Mouse (Mus musculus): ENCODE results near the gene Agbl1. TPM values are rescaled to one million over a fixed set of nuclear protein-coding genes. Genes with fewer than 3 reads are reported as not detected.

Agbl1 gene
- polyA plus RNA-seq, 1 experiment from 2014 or later = not detected

DNA sequence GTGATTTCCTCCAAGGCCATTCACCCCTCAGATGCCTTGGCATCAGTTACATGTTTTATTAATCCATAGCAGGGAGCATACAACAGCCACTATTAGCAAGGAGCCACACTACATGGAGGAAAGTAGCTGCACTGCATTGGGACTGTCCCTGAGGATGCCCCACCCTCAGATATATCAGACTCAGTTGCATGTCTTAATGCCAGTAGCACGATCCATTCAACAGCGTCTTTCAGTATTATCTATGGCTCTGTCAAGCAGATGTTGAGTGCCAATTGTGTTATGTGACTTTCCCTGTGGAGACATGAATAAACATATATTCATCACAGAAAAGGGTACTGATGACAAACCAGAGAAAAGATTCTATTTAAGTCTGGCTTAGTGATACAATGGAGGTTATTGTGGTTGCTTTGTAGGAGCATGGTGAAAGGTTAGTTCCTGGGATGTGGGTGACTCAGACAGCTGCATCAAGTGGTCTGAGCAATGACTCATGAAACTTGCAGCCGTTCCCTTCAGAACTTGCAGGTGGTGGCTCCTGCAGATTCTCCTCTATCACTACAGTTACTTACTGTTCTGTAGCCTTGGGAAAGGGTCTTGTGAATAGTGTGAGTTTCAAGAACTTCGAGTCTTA lies 178.4 kb downstream of the Agbl1 start:
- H3K36me3 ChIP-seq = no peaks in the 10 kb centered on the region
- H3K4me1 ChIP-seq = no peaks in the 10 kb centered on the region
- H3K9me3 ChIP-seq (replicated peaks) = no peaks in the 10 kb centered on the region
- no peaks in the 10 kb centered on the region for H3K27me3 ChIP-seq (ENCODE audit: low read depth, poor library complexity, severe bottlenecking)
- DNase-seq (ENCODE audit: low spot score) = no peak
- H3K27ac ChIP-seq = no peak overlapping the region
- no peak overlapping the region for H3K4me3 ChIP-seq
- 95% methylated on average over 4 of the region's 4 CpGs for WGBS

- H3K36me3 ChIP-seq = no peaks in the 10 kb centered on the region
- H3K27me3 ChIP-seq (ENCODE audit: low read depth, poor library complexity, severe bottlenecking) = no peaks in the 10 kb centered on the region
- H3K4me3 ChIP-seq = no peak overlapping the region
- no peaks in the 10 kb centered on the region for H3K9me3 ChIP-seq (replicated peaks)
- 88% methylated on average over 10 of the region's 10 CpGs for WGBS
- no peaks in the 10 kb centered on the region for H3K4me1 ChIP-seq
- no peak overlapping the region for H3K27ac ChIP-seq
- DNase-seq (ENCODE audit: low spot score) = no peak
These were observed 179.3 kb downstream of the Agbl1 start for GRCm38 (mm10) chr7:76409020-76409419.

GRCm38 (mm10) chr7:76410403-76411180 lies 180.9 kb downstream of the Agbl1 start:
- H3K27me3 ChIP-seq (ENCODE audit: low read depth, poor library complexity, severe bottlenecking) = no peaks in the 10 kb centered on the region
- no peaks in the 10 kb centered on the region for H3K9me3 ChIP-seq (replicated peaks)
- no peak overlapping the region for H3K4me3 ChIP-seq

GRCm38 (mm10) chr7:76411933-76412587 lies 182.4 kb downstream of the Agbl1 start:
- H3K36me3 ChIP-seq = no peaks in the 10 kb centered on the region
- no peak for DNase-seq (ENCODE audit: low spot score)

More at GRCm38 (mm10) chr7:76410403-76411180, 180.9 kb downstream of the Agbl1 start:
- Histone ChIP-seq H3K4me1 (no peaks in the 10 kb centered on the region), H3K27ac (no peak overlapping the region), H3K36me3 (no peaks in the 10 kb centered on the region)
- 88% methylated on average over 9 of the region's 9 CpGs for whole genome bisulfite sequencing
- DNase-seq (ENCODE audit: low spot score) = no peak

DNA sequence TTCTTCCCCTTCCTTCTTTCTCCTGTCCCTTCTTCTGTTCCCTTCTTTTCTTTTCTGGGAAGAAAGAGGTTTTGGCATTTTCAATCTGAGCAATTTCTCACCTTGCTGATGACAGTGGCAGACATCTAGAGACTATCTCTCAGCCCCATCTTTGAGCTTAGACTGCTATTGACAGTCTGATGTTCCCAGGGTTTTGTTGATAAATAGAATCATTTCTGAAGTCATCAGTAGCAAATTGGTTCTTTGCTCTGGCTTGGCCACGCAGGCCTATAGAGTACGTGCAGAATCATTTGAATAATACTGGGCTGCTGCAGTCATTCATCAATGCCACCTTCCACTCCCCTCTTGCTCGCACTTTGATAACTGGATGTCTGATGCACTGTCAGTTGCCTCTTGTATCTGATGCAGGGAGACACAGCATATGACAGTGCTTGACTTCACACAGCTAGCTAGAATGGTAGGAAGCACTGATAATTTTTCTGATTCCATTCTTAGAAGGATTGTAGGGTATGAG lies 186.5 kb downstream of the Agbl1 start:
- 72% methylated on average over 3 of the region's 3 CpGs for WGBS
- Histone ChIP-seq H3K9me3 (replicated peaks) (no peaks in the 10 kb centered on the region), H3K36me3 (no peaks in the 10 kb centered on the region), H3K4me1 (no peaks in the 10 kb centered on the region), H3K27me3 (ENCODE audit: low read depth, poor library complexity, severe bottlenecking) (no peaks in the 10 kb centered on the region), H3K27ac (no peak overlapping the region), H3K4me3 (no peak overlapping the region)
- DNase-seq (ENCODE audit: low spot score) = no peak

More at GRCm38 (mm10) chr7:76411933-76412587, 182.4 kb downstream of the Agbl1 start:
- Histone ChIP-seq H3K27me3 (ENCODE audit: low read depth, poor library complexity, severe bottlenecking) (no peaks in the 10 kb centered on the region), H3K4me1 (no peaks in the 10 kb centered on the region), H3K4me3 (no peak overlapping the region), H3K9me3 (replicated peaks) (no peaks in the 10 kb centered on the region), H3K27ac (no peak overlapping the region)
- WGBS = 80% methylated on average over 4 of the region's 4 CpGs

DNA sequence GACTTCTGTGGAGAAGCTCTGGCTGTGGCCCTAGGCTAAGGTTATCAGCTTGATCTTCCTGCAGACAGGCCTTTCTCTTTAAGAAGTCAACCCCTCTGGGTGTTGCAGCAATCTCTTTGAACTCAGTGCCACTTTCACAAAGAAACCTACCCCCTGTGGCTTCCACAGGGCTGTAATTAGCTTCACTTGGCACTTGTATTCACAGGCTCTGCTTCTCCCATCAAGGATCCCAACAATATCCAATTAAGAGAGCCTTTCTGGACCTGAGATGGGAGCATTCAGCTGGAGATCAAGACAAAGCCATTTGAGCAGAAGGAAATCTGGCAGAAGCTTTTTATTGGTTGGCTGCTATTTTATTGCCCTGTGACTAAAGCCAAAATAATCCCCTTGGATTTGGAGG lies 208.9 kb downstream of the Agbl1 start:
- Histone ChIP-seq H3K27me3 (ENCODE audit: low read depth, poor library complexity, severe bottlenecking) (no peaks in the 10 kb centered on the region), H3K27ac (no peak overlapping the region), H3K9me3 (replicated peaks) (no peaks in the 10 kb centered on the region), H3K4me3 (no peak overlapping the region), H3K36me3 (no peaks in the 10 kb centered on the region), H3K4me1 (no peaks in the 10 kb centered on the region)
- no peak for DNase-seq (ENCODE audit: low spot score)

DNA sequence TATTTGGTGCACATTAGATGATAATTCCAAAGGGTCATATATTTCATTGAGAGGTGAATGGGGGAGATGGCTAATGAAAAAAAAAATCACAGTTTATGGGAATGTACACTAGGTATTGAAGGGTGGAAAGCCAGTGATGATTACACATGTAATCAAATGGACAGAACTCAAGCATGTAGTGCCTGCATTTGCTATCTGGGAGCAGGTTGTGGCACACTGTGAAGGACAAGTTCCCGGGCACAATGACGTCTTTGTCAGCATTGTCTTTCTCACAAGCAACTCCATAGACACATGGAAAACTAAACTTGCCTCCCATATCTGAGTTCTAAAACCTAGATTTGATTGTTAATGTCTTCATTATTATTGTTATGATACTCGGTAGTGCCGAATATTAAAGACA lies 209.3 kb downstream of the Agbl1 start:
- Histone ChIP-seq H3K36me3 (no peaks in the 10 kb centered on the region), H3K4me1 (no peaks in the 10 kb centered on the region), H3K4me3 (no peak overlapping the region), H3K27ac (no peak overlapping the region), H3K9me3 (replicated peaks) (no peaks in the 10 kb centered on the region), H3K27me3 (ENCODE audit: low read depth, poor library complexity, severe bottlenecking) (no peaks in the 10 kb centered on the region)
- no peak for DNase-seq (ENCODE audit: low spot score)
- WGBS = 73% methylated on average over 4 of the region's 4 CpGs

GRCm38 (mm10) chr7:76462361-76463001 lies 232.8 kb downstream of the Agbl1 start:
- Histone ChIP-seq H3K4me1 (no peaks in the 10 kb centered on the region), H3K27me3 (ENCODE audit: low read depth, poor library complexity, severe bottlenecking) (no peaks in the 10 kb centered on the region), H3K36me3 (no peaks in the 10 kb centered on the region), H3K27ac (no peak overlapping the region), H3K4me3 (no peak overlapping the region), H3K9me3 (replicated peaks) (no peaks in the 10 kb centered on the region)
- 76% methylated on average over 5 of the region's 5 CpGs for WGBS
- no peak for DNase-seq (ENCODE audit: low spot score)

DNA sequence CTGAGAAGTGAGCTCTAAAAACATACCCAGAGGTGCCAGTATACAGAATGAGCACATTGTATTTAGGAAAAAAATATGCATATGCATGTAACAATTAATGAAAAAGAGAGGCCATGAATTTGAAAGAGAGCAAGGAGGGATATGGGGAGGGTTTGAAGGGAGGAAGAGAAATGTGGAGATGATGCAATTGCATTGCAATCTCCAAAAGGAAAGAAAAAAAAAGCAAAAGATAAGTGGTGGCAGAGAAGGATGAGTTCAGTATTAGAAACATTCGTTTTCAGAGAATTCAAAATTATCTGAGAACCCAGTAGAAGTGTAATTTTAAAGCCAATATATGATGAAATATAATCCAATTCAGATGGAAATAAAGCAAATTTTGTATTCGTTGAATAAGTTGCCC lies 236.7 kb downstream of the Agbl1 start:
- DNase-seq (ENCODE audit: low spot score) = no peak
- 79% methylated on average over 2 of the region's 2 CpGs for WGBS
- H3K36me3 ChIP-seq = no peaks in the 10 kb centered on the region
- no peaks in the 10 kb centered on the region for H3K9me3 ChIP-seq (replicated peaks)
- no peak overlapping the region for H3K27ac ChIP-seq
- no peaks in the 10 kb centered on the region for H3K27me3 ChIP-seq (ENCODE audit: low read depth, poor library complexity, severe bottlenecking)
- no peaks in the 10 kb centered on the region for H3K4me1 ChIP-seq
- no peak overlapping the region for H3K4me3 ChIP-seq

DNA sequence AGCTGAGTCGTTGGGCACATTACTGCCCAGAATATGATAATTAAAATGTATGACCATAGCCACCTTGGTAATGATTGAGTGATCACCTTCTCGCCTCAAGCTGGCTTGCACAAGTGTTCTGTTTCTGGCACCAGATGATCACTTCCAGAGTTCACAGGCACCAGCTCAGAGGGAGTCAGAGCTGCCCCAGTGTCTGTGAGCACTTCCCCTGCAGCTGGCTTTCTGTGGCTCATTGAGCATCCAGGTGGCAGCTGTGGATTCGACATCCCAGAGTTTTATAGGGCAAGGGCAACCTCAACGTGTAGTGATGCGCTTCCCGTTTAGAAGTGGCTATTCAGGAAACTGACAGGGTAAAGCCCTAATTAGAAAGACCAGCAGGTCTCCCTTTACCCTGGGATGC lies 244.5 kb downstream of the Agbl1 start:
- Histone ChIP-seq H3K27ac (no peak overlapping the region), H3K9me3 (replicated peaks) (no peaks in the 10 kb centered on the region), H3K27me3 (ENCODE audit: low read depth, poor library complexity, severe bottlenecking) (no peaks in the 10 kb centered on the region), H3K4me1 (peaks cover 5% of the 10 kb centered on the region; the same call in 1 of the 2 replicates), H3K36me3 (no peaks in the 10 kb centered on the region), H3K4me3 (no peak overlapping the region)
- peak; percentile 29 for DNase-seq (ENCODE audit: low spot score)
- WGBS = 55% methylated on average over 6 of the region's 6 CpGs

DNA sequence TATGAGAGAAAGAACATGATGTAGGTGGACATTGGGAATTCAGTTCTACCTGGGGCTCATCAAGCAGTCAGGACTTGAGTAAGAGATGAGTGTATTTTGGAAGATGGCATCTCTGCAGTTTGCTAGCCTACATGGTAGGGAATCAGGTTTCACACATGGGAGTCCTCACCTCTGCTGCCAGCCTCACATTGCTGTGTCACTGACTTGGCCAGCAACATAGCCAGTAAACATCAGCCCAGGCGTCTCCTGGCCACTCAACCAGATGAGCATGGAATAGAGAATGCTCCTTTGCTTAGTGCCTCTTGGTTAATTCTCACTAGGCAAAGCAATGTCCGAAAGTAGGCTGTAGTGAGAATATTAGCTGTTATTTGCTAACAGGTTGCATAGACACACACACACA lies 255.9 kb downstream of the Agbl1 start:
- WGBS = 91% methylated on average over 2 of the region's 2 CpGs
- Histone ChIP-seq H3K9me3 (replicated peaks) (no peaks in the 10 kb centered on the region), H3K4me1 (no peaks in the 10 kb centered on the region), H3K27me3 (ENCODE audit: low read depth, poor library complexity, severe bottlenecking) (no peaks in the 10 kb centered on the region), H3K36me3 (no peaks in the 10 kb centered on the region), H3K4me3 (no peak overlapping the region), H3K27ac (no peak overlapping the region)
- DNase-seq (ENCODE audit: low spot score) = no peak

DNA sequence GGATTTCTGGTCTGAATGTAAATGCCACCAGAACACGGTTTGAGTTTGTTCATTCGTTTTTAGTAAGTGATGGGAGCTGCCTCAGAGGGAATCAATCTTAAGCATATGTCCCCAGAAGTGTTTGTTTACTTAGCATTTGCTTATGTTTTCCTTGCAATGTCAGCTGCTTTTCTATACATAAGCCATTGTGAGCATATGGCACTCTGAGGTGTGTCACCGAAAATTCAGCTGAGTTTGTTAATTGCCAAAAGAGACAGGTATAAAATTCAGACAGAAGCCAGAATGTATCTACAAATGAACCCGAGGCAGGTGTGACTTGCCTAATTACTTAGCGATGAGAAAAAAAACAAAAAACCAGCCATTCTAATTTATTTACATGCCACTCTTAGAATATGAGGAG lies 257.8 kb downstream of the Agbl1 start:
- H3K4me3 ChIP-seq = no peak overlapping the region
- no peak overlapping the region for H3K27ac ChIP-seq
- H3K36me3 ChIP-seq = no peaks in the 10 kb centered on the region
- H3K4me1 ChIP-seq = no peaks in the 10 kb centered on the region
- 81% methylated on average over 5 of the region's 5 CpGs for WGBS
- no peak for DNase-seq (ENCODE audit: low spot score)
- H3K27me3 ChIP-seq (ENCODE audit: low read depth, poor library complexity, severe bottlenecking) = no peaks in the 10 kb centered on the region
- H3K9me3 ChIP-seq (replicated peaks) = no peaks in the 10 kb centered on the region

DNA sequence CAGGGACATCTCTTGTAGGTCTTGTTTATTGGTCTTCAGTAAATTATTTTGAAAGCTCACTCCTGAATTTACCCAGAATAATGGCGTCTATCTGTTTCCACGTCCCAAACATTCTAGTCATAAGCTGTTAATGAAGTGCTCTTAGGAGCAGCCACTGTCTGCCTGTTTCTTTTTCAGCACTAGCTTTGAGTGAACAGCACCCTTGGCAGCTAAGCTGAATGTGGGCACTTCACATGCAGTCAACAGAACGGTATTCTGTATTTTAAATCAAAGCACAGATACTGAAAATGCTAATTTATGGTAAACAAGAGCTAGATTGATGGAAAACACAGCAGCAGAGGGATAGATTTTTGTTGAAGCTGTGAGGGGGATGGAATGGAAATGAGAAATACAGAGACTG lies 294.6 kb downstream of the Agbl1 start:
- no peak for DNase-seq (ENCODE audit: low spot score)

More for the DNA sequence above, 294.6 kb downstream of the Agbl1 start:
- Histone ChIP-seq H3K9me3 (replicated peaks) (no peaks in the 10 kb centered on the region), H3K27me3 (ENCODE audit: low read depth, poor library complexity, severe bottlenecking) (no peaks in the 10 kb centered on the region), H3K4me1 (no peaks in the 10 kb centered on the region), H3K27ac (no peak overlapping the region), H3K36me3 (no peaks in the 10 kb centered on the region), H3K4me3 (no peak overlapping the region)
- 53% methylated on average over 3 of the region's 3 CpGs for WGBS

Data from limb, embryonic 10.5 days (tissue).